Mouse (Mus musculus) megakaryocyte, embryonic 14.5 days (primary cell): ENCODE results near the gene Uqcr11.

Experiments
- FLI1 ChIP-seq: IDR thresholded peaks from 2 replicates; pipeline ENCODE4 v1.6.1; 2012; ENCODE audit warnings: low read length, inconsistent platforms, mixed read lengths
- GATA1 ChIP-seq: IDR thresholded peaks from 3 replicates; pipeline ENCODE4 v1.6.1; 2012; ENCODE audit warnings: mixed read lengths, low read length, inconsistent platforms, borderline replicate concordance

- TF ChIP-seq GATA1 (no peak), FLI1 (no peak)
These were observed 15.2 kb upstream of the Uqcr11 start for GRCm38 (mm10) chr10:80421651-80422472.
